Mouse (Mus musculus) brain, embryonic 14.5 days (tissue): ENCODE data around the gene Vmn1r26.
"Not testable (repeated sequence)": the region's sequence is repeated elsewhere in the genome, so short reads cannot be mapped to it uniquely, and the experiment has no call there.

Experiments
- CTCF ChIP-seq: fragments of 200-500 bp; IDR thresholded peaks from 2 replicates; pipeline ENCODE4 v1.5.1; 2012; ENCODE audit warnings: inconsistent platforms, mild to moderate bottlenecking, moderate library complexity, borderline replicate concordance; ENCODE audit not compliant: insufficient read depth, insufficient read length; ENCODE audit errors: extremely low read depth
- POLR2A ChIP-seq: fragments of 200-500 bp; IDR thresholded peaks from 2 replicates; pipeline ENCODE4 v1.6.1; 2012; ENCODE audit warnings: mild to moderate bottlenecking, inconsistent platforms, borderline replicate concordance; ENCODE audit not compliant: poor library complexity, insufficient read depth, insufficient read length, severe bottlenecking; ENCODE audit errors: extremely low read depth

- not testable (repeated sequence) for TF ChIP-seq POLR2A, CTCF
These were observed 53.6 kb downstream of the Vmn1r26 start, which contains the start of gene Vmn1r24 for GRCm38 (mm10) chr6:57961403-57961802.
